10 mouse cellular contexts compared by ENCODE assay signal in genomic region chr5:139495019-139495669, GRCm38 (mm10). TPM values are rescaled to one million over a fixed set of nuclear protein-coding genes. Genes with fewer than 3 reads are reported as not detected.
A peak's percentile ranks its signal among the peaks of the same experiment; 100 is the strongest.
DNase-seq lines count a peak whose midpoint lies in the region; ATAC-seq lines count a peak whose summit lies in the region.
"Had no signal": no experiment of that assay in that cellular context is flagged by ENCODE, and none has a peak within 500 bp of the region (broad histone marks: within the 10 kb centered on the region; RNA-seq: fewer than 3 reads in every experiment).

No protein-coding gene starts in this region.

- no peak overlapping the region for H3K4me2 ChIP-seq in intestine, embryonic 16.5 days (ENCODE audit: low read depth, low read length)
- H3K4me2 ChIP-seq in limb, embryonic 13.5 days (replicated peaks), result peak overlapping the region; percentile 36
- H3K4me2 ChIP-seq: hindbrain, embryonic 15.5 days had no signal

- intact Hi-C loops in left cerebral cortex, postnatal 4 days (cut with DNase I), result no loop called here

- DNase-seq in left cerebral cortex, adult 18-20 months (ENCODE audit: low spot score in 2 of 2), result peak; percentile 22 to 29
- no peak for DNase-seq in left cerebral cortex, postnatal 4 days
- DNase-seq in brain, adult 2 months (ENCODE audit: low read depth, low spot score), result peak; percentile 61
- no peak for DNase-seq in gastrocnemius, postnatal 10 days
- no peak for DNase-seq in ovary, postnatal 10 days (ENCODE audit: low spot score)
- DNase-seq: adrenal gland, adult 2 months had no signal

- ATAC-seq in intestine, embryonic 16.5 days, result peak; percentile 42; the same call in 1 of the 2 replicates
- peak; percentile 54; the same call in 1 of the 2 replicates for ATAC-seq in limb, embryonic 13.5 days (ENCODE audit: low FRiP score, low read depth)

- H3K9me3 ChIP-seq in intestine, embryonic 16.5 days (ENCODE audit: control insufficient read depth, low read length), result no peaks in the 10 kb centered on the region
- no peaks in the 10 kb centered on the region for H3K9me3 ChIP-seq in limb, embryonic 13.5 days
- H3K9me3 ChIP-seq: hindbrain, embryonic 15.5 days had no signal

- H3K4me1 ChIP-seq in intestine, embryonic 16.5 days (ENCODE audit: control insufficient read depth, insufficient read depth, low read length), result no peaks in the 10 kb centered on the region
- peaks cover 10% of the 10 kb centered on the region for H3K4me1 ChIP-seq in limb, embryonic 13.5 days
- H3K4me1 ChIP-seq: hindbrain, embryonic 15.5 days had no signal

- no peaks in the 10 kb centered on the region; the same call in 1 of the 2 replicates for H3K27me3 ChIP-seq in intestine, embryonic 16.5 days (replicated peaks; ENCODE audit: control insufficient read depth, insufficient read depth, low read length)
- peaks cover 21% of the 10 kb centered on the region for H3K27me3 ChIP-seq in limb, embryonic 13.5 days
- H3K27me3 ChIP-seq: hindbrain, embryonic 15.5 days had no signal

- no peak overlapping the region for H3K4me3 ChIP-seq in intestine, embryonic 16.5 days (ENCODE audit: low read length)
- no peak overlapping the region for H3K4me3 ChIP-seq in limb, embryonic 13.5 days
- H3K4me3 ChIP-seq: hindbrain, embryonic 15.5 days had no signal

- no peaks in the 10 kb centered on the region for H3K36me3 ChIP-seq in intestine, embryonic 16.5 days (ENCODE audit: control insufficient read depth, insufficient read depth, low read length)
- H3K36me3 ChIP-seq in limb, embryonic 13.5 days, result no peaks in the 10 kb centered on the region
- H3K36me3 ChIP-seq: hindbrain, embryonic 15.5 days had no signal

- no peak overlapping the region for H3K9ac ChIP-seq in intestine, embryonic 16.5 days (ENCODE audit: low read depth, low read length)
- 0 out of 2 replicates have a peak overlapping the region, but pooled peaks have one; percentile 4 for H3K9ac ChIP-seq in limb, embryonic 13.5 days
- H3K9ac ChIP-seq: hindbrain, embryonic 15.5 days had no signal

- WGBS in intestine, embryonic 16.5 days, result 30% methylated on average over 22 of the region's 22 CpGs
- 16% methylated on average over 22 of the region's 22 CpGs for WGBS in limb, embryonic 13.5 days

- H3K27ac ChIP-seq in intestine, embryonic 16.5 days (ENCODE audit: low read length), result no peak overlapping the region
- H3K27ac ChIP-seq in limb, embryonic 13.5 days, result no peak overlapping the region
- H3K27ac ChIP-seq: hindbrain, embryonic 15.5 days had no signal

RNA-seq across cellular contexts. Expression of gene Zfand2a, which starts 10.8 kb away (rescaled TPM):
- 10 to 100 TPM; 54.6 to 57.6 TPM for total RNA-seq in left cerebral cortex, adult 18-20 months (2021)
- total RNA-seq in left cerebral cortex, postnatal 4 days (2021), result 10 to 100 TPM; 58.7 to 60.3 TPM
- 7.1 and 7.2 TPM in 2 replicates for polyA plus RNA-seq in intestine, embryonic 16.5 days (2015; fragmentation: Nextera tagmentation; extraction: Ambion mirVana)
- polyA plus RNA-seq in limb, embryonic 13.5 days (2015; fragmentation: Nextera tagmentation; extraction: Ambion mirVana), result 10.3 and 11.0 TPM in 2 replicates
- total RNA-seq in gastrocnemius, postnatal 10 days (2021), result 10 to 100 TPM; 10.0 to 11.7 TPM

RNA-seq across cellular contexts. Expression of gene 3110082I17Rik, which starts 34.8 kb away (rescaled TPM):
- 10 to 100 TPM; 14.1 to 14.6 TPM for total RNA-seq in left cerebral cortex, adult 18-20 months (2021)
- 10 to 100 TPM; 18.0 to 19.2 TPM for total RNA-seq in left cerebral cortex, postnatal 4 days (2021)
- polyA plus RNA-seq in intestine, embryonic 16.5 days (2015; fragmentation: Nextera tagmentation; extraction: Ambion mirVana), result 25.8 and 35.5 TPM in 2 replicates
- polyA plus RNA-seq in limb, embryonic 13.5 days (2015; fragmentation: Nextera tagmentation; extraction: Ambion mirVana), result 32.6 and 33.1 TPM in 2 replicates
- 10 to 100 TPM; 11.8 to 12.2 TPM for total RNA-seq in gastrocnemius, postnatal 10 days (2021)

RNA-seq across cellular contexts. Expression of gene Uncx, which starts 48.1 kb away (rescaled TPM):
- total RNA-seq in left cerebral cortex, adult 18-20 months (2021), result under 1 TPM; 0.23 to 0.30 TPM
- under 1 TPM in 1 of 2 experiments, not detected in 1; 0.64 TPM for total RNA-seq in left cerebral cortex, postnatal 4 days (2021)
- not detected in 2 replicates for polyA plus RNA-seq in intestine, embryonic 16.5 days (2015; fragmentation: Nextera tagmentation; extraction: Ambion mirVana)
- polyA plus RNA-seq in limb, embryonic 13.5 days (2015; fragmentation: Nextera tagmentation; extraction: Ambion mirVana), result 0.09 TPM in 1 of 2 replicates, not detected in the other
- not detected for total RNA-seq in gastrocnemius, postnatal 10 days (2021)
- total RNA-seq: adrenal gland, adult 2 months; megakaryocyte-erythroid progenitor cell, adult 5-6 weeks had no signal
- polyA plus RNA-seq: adrenal gland, adult 2 months had no signal

Comparison
In these comparisons a context has a peak if more than half of its experiments do, and no peak if none do; other contexts are left out.
1. DNase-seq: peak in left cerebral cortex, adult 18-20 months (2 of 2) and brain, adult 2 months (single experiment); none in left cerebral cortex, postnatal 4 days (single experiment), gastrocnemius, postnatal 10 days (single experiment) and ovary, postnatal 10 days (single experiment).
2. RNA of gene Zfand2a, which starts 10.8 kb away (total RNA-seq): 58.7 to 60.3 TPM in left cerebral cortex, postnatal 4 days and 54.6 to 57.6 TPM in left cerebral cortex, adult 18-20 months; 10.0 to 11.7 TPM in gastrocnemius, postnatal 10 days; every median in the first group is over 4 times any median in the second.